Mouse (Mus musculus): ENCODE results near the gene Vps37b.
"Not testable (repeated sequence)": the region's sequence is repeated elsewhere in the genome, so short reads cannot be mapped to it uniquely, and the experiment has no call there.

Vps37b gene

GRCm38 (mm10) chr5:124032001-124032508, at the start of gene Vps37b:
Vps37b (minus strand) TSS chr5:124032270.
- DNase-seq, result peak; percentile 92

DNA sequence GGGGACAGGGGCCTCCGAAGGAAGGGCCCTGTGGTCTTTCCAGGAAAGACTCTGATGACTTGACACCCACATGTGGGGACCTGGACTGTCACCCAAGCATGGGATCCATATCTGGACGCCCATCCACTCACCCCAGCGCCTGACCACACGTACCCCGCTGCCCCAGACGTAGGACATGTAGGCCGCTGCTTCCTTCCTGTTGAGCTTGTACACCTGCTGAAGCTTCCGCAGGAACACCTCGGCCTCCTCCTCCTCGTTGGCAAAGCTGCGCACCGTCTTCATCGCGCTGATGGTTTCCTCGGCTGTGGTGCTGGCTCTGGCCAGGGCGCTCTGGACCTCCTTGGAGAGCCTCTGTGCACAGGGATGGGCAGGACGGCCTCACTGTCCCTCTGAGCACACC, 47.8 kb upstream of the Vps37b start:
- no peak for DNase-seq

GRCm38 (mm10) chr5:124078794-124079416, 46.8 kb upstream of the Vps37b start:
- peak; percentile 83 for DNase-seq

GRCm38 (mm10) chr5:124077856-124078460, 45.9 kb upstream of the Vps37b start:
- DNase-seq, result no peak

- DNase-seq, result no peak
These were observed 45.2 kb upstream of the Vps37b start for GRCm38 (mm10) chr5:124077241-124077640.

DNA sequence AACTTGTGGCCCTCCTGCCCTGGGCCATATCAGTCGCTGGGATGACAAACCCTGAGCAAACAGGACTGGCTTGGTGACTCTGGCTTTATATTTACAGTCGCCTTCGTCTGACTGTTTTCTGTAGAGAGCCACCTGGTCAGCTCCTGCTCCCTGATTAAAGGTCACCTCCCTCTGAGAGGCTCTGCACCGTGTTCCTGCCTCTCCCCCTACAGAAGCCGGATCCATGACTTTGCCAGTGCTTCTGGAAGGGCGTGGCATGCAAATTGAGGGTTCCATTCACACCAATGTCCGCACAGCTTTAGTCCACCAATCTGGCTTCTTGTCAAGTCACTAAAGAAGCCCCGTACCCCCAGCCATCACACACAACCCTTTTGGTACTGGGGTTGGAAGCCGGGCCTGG, 44.5 kb upstream of the Vps37b start:
- DNase-seq, result no peak

- no peak for DNase-seq
These were observed 43.6 kb upstream of the Vps37b start for GRCm38 (mm10) chr5:124075716-124076115.

DNA sequence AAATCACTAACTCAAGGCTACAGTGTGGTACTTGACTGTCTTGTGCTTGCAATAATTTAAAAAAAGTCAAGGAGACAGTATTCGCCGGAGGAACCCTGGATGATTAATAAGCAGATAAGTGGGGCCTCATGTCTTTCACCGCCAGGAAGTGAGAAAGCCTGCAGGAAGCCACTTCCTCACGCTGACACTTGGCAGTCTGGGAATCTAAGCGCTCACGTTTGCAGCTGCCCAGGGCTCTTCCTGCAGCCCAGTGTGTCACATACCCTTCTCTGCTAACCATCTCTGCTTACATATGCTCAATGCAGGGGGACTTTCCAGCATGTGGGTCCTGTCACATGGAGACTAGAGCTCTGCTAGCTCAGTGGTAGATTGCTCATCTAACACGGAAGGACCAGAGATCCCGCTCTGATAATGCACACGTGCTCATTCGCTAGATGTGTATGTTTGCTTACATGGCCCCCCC, 42.8 kb upstream of the Vps37b start:
- DNase-seq, result no peak

- DNase-seq, result no peak
These were observed 41.6 kb upstream of the Vps37b start for GRCm38 (mm10) chr5:124073682-124074081.

GRCm38 (mm10) chr5:124069657-124070056, 37.6 kb upstream of the Vps37b start:
- no peak for DNase-seq

DNA sequence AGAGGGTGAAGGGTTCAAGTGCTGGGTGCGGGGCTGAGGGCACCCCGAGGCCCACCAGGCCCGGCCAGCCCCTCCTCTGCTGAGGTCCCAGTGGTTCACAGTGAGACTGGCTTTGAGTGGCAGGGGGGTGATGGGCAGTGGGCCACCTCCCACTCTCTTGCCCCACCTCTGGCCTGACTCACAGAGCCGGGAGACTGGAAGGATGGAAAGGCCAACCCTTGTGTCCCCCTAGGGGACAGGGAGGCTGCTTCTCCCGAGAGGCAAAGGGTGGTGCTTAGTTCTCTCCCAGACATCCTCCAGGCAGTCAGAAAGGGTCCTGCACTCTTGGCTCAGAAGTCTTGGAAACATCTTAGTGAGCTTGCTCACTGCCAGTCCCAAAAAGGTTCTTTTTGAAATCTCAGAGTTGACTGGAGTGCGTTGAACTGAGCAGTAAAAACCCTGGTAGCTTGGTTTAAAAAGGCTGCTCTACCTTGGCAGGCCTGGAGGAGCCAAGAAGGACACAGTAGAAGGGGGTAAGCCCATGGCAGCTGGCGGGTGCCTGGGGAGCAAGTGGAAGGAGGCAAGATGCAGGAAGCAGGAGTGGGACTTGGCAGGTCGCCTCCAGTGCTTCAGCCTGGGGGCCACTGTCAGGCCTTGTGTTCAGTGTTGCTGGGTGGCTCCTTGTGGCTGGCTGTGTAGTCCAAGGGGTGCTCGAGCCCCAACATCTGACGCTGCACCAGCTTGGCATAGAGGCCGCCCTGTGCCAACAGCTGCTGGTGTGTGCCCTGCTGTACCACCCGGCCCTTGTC, 30.2 kb upstream of the Vps37b start:
- DNase-seq, result no peak

DNA sequence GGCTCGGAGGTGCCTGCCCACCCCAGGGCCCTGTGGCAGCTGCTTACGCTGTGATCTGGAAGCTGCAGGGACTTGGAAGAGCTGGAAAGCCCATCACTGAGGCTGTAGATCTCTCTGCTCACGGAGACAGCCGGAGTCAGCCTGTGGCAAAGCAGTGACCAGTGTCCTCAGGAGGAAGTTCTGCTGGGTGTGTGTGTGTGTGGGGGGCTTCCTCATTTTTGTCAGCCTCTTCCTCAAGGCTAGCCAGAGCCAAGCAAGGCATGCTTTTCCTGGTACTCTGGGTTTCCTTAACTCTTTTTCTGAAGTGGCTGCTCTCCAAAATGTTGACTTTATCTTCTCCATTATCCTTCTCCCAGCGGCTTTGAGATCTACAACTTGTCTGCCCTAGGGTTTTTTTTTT, 27.6 kb upstream of the Vps37b start:
- no peak for DNase-seq

- no peak for DNase-seq
These were observed 26.7 kb upstream of the Vps37b start for GRCm38 (mm10) chr5:124058749-124059148.

GRCm38 (mm10) chr5:124056956-124057355, 24.9 kb upstream of the Vps37b start:
- DNase-seq, result no peak

GRCm38 (mm10) chr5:124056219-124056618, 24.1 kb upstream of the Vps37b start:
- no peak for DNase-seq

DNA sequence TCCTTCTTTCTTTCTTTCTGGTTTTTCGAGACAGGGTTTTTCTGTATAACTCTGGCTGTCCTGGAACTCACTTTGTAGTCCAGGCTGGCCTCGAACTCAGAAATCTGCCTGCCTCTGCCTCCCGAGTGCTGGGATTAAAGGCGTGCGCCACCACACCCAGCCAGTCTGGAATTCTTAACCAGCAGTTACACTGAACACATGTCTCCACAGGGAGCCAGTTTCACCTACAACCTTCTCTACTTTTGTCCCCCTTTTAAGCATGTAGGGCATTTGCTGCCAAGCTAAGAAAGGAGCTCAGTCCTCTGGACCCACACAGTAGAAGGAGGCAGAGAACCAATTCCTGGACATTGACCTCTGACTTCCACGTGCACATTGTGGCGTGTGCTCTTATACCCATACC, 20.6 kb upstream of the Vps37b start:
- not testable (repeated sequence) for DNase-seq

DNA sequence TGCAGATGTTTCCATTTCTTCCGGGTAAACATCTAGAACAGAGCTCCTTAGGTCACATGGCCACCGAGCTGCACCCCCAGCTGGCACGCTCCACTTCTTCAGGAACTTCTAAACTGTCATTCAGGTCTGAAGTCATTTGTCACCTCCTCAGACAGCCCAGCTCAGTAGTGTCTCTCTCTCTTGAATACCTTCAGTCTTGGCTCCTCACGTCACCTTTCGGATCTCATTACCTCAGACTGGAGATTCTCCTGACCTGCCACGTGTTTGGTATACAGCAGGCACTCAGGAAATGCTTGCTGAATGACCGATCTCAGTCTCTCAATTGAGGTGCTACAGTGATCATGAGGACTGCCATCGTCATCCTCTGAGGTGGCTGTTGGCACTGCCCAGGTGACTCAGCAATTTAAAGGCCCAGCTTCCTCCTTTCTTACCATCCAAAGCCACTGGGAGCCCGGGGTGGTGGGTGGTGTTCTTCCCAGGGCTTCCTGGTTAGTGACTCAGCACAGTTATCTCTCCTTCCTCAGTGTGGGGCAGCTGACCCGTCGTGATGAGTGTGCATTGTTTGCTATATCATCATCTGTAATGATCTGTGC, 19.9 kb upstream of the Vps37b start:
- no peak for DNase-seq

DNA sequence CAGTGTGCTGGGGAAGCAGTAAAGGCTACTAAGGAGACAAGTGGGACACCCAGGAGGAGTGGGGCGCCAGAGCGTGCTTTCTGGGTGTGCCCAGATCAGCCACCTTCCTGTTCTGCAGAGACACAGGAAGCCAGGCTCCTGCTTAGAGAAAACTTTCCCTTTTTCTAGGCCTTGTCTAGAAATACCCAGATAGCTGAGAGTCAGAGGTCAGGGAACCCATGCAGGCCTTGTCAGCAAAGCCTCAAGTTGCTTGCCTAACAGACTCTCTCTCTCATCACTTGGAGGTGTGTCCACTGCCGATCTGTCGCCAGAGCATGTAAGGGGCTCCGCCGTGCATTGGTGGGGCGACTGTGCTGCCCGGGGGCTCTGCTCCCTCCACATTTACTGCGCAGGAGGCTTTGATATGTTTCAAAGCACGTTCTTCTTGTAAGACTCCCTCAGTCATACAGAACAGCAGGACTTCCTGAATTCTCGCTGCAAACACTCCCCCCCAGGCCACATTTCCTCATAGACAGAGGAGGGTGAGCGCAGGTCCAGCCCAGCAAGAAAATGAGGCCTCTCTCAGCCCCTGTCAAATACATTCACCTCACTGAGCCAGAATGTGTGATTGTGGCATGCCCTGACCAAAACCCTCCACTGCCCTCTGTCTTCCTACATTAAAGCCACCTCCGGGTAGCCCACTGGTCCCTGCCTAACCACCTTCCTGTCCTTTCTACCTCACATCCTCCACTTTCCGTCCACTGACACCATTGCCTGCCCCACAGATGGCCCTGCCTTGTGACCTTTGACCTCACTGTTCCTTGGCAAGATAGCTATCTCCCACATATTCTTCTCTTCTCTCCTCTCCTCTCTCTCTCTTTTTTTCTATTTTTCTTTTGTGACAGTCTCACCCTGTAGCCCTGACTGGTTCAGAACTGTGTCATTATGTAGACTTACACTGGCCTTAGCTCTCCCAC, 18.3 kb upstream of the Vps37b start:
- DNase-seq, result no peak

DNA sequence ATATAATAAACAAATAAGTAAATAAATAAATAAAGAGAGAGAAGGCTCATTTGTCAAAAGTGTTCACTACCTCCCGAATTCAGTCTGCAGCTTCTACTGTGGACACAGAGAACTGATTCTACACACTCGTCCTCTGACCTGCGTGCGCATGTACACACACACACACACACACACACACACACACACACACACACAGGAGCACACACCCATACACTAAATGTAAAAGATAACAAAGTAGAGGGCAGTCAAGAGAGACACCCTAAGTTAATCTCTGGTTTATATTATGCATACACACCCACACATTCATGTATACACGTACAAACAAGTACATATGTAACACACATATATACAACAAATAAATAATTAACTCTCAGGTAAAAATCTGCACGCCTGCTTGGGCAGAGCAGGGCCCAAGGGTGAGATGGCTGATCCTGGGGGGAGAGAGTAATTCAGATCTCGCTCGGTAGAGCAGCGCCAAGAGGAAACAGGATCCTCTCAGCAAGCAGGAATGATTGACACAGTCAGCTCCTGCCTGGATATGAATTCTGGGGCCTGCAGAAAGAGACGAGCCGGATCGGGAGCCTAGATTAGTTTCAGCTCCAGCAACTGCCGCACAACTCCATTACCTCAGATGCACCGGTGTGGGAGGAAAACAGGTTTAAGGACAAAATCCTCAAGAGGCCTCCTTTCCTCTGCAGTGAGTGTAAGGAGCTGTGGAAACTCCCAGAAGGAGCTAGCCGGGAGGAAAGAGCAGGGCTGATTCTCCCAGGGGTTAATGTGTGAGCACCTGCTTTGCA, 17.4 kb upstream of the Vps37b start:
- peak; percentile 53 for DNase-seq

GRCm38 (mm10) chr5:124046741-124047401, 14.8 kb upstream of the Vps37b start:
- no peak for DNase-seq

All from right cerebral cortex, adult 18-20 months (tissue).